Mouse (Mus musculus) cerebral cortex, adult 2 months (tissue): ENCODE measurements around the gene Nrxn3.

Source experiments
- WGBS: fragments of 180-500 bp; shearing (Covaris S2); methylation state at CpG from one replicate; pipeline ENCODE4 v1.1.7; 2018; 5-methylcytosine and 5-hydroxymethylcytosine counted together

Gene Nrxn3

DNA sequence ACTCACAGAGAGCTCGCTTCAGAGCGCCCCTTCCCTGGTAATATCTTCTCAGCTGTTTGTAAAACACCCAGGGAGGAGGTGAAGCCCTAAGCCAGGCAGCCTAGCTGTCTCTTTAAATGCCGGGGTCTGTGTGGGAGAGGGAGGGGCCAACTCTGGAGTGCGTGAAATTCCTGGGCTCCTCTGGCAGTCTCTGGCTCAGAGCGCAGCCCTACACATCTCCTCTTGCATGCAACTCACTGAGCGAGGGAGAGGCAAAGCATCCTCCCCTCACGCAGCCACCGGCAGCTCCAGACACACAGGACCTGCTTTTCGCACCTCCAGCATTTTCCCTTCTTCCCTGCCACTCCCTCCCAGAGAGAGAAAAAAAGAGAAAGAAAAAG is at the start of gene Nrxn3:
Gene Nrxn3, plus strand, starts transcription at position 186 of the 380 bp plus-strand sequence.
- whole genome bisulfite sequencing: under 1% methylated on average over 9 of the region's 9 CpGs

DNA sequence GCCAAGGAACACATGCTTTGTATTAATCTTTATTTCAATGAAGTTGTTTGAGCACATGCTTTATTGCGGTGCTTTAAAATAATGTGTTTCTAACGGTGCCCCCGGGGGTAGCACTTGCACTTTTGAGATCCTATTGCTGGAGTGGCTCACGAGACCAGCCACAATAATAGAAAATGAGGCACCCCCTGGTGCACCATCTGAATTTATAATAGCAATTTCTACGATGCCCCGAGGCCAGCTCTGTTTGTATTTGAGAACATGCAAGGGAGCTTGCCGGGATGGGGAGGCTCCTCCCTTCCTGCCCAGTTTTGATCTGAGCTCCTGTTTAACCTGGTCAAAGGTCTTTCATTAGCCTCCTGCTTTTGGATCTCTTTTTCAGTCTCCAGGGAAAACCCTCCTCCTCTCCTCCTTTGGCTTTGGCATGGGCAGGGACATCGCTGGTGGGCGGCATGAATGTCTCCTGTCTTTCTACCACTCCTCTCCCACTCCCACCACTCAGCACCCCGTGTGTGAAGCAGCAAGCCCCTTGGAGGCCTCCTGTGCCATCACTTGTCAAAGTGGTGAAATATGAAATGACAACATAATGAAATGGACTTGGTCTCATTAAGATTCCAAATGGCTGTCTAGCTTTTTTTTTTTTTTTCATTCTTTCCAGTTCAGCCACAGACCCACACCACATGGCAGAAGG is 18.4 kb upstream of the Nrxn3 start:
- WGBS: 57% methylated on average over 10 of the region's 10 CpGs

GRCm38 (mm10) chr12:88705959-88706358 is 16.7 kb upstream of the Nrxn3 start:
- WGBS: 79% methylated on average over 3 of the region's 3 CpGs

- 45% methylated on average over 3 of the region's 3 CpGs for WGBS
Measured at GRCm38 (mm10) chr12:88707786-88708185, 14.9 kb upstream of the Nrxn3 start.

DNA sequence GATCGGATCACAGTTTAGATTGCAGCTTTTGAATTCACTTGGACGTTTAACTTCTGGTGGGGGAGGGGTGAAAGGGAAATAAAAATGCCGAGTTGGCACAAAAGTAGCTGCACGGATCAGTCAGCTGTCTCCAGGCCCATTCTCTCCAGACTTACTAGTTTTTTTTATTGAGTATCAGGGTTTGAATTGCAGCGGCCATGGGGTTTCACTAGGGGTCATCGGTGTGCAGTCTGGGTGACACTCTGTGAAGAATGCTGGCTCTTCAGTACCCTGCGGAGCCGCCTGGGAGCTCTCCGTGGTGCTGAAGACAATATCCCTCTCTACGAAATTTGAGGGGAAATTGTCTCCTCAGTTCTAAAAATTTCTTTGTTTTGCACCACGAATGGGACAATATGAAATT is 13.5 kb upstream of the Nrxn3 start:
- 22% methylated on average over 11 of the region's 11 CpGs for WGBS

DNA sequence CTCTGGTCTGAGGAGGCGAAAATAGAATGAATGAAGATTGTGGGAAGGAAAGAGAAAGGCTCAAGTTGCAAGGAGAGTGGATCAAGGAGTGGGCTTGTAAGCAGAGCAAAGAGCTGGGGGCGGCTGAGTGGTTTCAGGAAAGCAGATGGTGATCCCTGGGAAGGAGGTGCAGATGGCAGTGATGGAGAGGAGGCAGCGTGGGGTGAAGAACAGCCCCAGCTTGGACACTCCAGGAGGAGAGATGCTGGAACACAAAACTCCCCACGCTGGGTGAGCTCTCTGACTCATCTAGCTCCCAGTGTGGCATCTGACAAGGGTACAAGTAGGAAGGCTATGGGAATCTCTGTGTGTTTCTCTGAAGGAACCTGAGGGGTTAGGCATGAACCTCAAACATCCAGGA is 9.2 kb upstream of the Nrxn3 start:
- 56% methylated on average over 4 of the region's 4 CpGs for WGBS

GRCm38 (mm10) chr12:88722031-88722690 is 515 bp upstream of the Nrxn3 start:
- WGBS: 16% methylated on average over 3 of the region's 3 CpGs

- 84% methylated on average over 13 of the region's 13 CpGs for WGBS
Measured at GRCm38 (mm10) chr12:88726316-88726715, 3.6 kb downstream of the Nrxn3 start.

- 78% methylated on average over 6 of the region's 6 CpGs for WGBS
Measured at GRCm38 (mm10) chr12:88726755-88727154, 4.1 kb downstream of the Nrxn3 start.

GRCm38 (mm10) chr12:88730720-88731119 is 8.0 kb downstream of the Nrxn3 start:
- WGBS: 85% methylated on average over 2 of the region's 2 CpGs

DNA sequence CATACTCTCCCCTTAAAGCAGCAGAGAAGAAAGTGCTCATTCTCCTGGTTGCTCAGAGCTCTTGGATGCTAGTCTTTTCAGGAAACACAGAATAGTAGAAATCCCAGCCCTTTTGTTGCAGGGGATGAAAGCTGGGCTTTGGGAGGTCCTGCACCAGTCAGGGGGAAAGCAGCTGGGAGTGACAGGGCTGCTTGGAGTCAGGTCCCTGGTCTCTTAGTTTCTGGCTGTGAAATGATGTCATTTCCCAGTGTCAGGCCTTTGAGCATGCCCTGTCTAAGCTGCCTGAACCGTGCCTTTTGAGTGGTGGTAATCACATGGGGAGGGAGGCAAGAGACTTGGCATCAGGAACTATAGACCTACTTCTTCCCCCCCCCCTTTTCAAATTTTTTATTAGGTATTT is 12.4 kb downstream of the Nrxn3 start:
- WGBS: 42% methylated on average over 1 of the region's 1 CpGs

DNA sequence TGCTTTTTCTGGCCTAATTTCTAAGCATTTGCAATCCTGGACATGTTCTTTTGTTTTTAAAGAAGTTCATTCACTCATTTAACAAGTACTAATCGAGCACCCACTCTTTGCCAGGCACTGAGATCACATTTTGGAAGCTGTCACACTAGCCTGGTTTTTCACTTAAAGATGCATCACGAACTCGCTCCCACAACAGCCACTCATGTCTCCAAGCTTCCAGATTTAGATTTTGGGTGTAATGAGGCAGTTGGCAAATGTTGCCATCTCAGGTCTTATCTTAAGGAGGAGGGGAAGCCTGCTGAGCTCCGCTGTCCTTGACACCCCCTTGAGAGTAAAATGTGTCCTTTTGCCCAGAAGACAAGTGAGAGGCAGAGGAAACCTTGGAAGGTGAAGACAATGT is 14.4 kb downstream of the Nrxn3 start:
- WGBS: 27% methylated on average over 4 of the region's 4 CpGs

DNA sequence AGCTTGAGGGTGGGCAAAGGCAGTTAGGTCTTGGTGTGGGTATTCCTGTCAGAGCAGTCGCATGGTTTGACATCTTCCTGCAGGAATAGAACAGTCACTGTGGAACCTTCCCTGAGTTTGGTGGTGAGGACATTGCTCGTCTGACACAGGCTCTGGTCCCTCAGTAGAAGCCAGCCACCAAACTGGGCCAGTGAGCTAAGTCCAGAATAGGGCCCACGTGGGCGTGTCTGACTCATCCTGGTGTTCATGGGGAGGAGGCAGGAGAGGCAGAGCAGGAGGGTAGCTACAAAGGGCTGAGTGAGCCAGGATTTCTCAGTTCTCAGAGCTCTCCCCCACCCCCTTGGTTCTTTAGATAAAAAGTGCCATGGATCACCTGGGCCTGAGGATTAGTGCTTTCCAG is 15.9 kb downstream of the Nrxn3 start:
- WGBS: 47% methylated on average over 4 of the region's 4 CpGs

DNA sequence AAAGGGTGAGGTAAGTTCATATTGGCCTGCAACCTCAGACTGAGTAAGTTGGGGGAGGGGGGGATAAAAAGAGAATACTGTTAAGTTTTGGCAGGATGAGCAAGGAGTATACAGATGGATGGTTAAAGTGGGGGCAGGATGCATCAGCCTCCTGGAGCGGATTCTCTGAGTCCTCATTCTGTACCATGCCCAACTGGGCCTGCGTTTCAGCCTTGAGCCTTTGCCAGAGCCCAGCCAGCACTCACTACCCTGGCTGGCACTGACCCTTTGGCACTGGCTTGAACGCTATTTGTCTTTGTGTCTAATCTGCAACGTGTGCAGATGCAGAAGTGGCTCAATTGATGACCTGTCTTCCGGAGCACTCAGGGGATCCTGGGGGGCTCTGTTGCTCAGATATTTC is 24.1 kb downstream of the Nrxn3 start:
- WGBS: 33% methylated on average over 5 of the region's 5 CpGs

- WGBS: 46% methylated on average over 2 of the region's 2 CpGs
Measured at GRCm38 (mm10) chr12:88764791-88765190, 42.1 kb downstream of the Nrxn3 start.

GRCm38 (mm10) chr12:88774666-88775065 is 52.0 kb downstream of the Nrxn3 start:
- WGBS: 51% methylated on average over 2 of the region's 2 CpGs

GRCm38 (mm10) chr12:88778036-88778435 is 55.4 kb downstream of the Nrxn3 start:
- 48% methylated on average over 1 of the region's 1 CpGs for WGBS

DNA sequence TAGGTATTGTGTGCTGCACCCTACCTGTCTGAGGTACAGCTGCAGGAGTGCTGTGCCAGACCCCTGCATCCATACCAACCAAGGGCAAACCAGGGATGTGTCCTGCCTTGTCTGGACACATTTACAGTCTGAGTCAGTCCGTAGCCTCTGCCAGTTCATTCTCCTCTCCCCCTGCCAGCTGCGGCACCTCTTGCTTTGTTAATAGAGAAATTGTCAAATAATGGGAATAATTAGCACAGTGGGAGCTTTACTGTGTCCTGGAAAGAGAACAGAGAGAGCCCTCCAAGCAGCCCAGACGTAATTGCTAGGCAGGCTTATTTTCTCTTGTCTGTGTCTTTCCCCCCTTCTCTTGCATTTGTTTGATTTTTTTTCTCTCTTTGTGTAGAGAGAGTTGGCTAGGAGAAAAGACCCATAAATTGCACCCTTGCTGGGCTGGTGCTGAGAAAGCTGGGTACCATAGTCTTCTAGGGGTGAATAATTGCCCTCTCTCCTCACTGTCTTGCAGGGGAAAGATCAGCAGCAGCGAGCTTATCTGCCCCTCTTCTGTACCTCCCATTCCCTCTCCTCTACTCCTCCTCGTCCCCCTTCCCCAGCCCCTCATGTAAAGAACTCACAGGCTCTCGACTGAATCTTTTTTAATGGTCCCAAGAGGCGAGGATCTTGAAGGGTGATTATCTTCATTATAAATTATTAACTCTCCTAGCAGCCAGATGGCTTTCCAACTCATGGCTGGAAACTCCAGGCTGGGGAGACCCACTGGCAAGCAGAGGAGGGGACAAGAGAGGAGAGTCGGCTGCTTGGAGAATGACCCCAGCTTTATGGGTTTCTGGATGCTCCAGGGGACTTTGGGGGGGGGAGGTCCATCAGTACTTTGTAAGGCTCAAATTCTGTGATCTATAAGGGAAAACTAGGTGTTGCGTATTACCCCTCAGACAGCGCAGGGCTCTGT is 61.8 kb downstream of the Nrxn3 start:
- WGBS: 65% methylated on average over 10 of the region's 10 CpGs

DNA sequence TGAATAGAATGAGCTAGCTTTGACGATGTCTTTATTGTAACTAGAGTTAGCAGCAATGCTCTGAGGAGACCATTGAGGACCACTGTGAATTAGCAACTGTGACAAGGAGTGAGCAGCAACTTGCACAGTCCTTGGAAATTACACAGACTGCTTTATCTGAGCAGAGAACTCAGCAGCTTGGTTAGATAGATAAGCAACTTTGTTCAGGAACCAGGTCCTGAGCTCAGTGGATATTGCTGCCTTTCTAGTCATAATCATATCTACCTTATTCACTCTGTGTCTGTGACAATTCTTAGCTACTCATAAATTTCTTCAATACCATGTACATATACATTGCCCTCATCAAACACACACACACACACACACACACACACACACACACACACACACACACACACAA is 70.6 kb downstream of the Nrxn3 start:
- WGBS: 77% methylated on average over 1 of the region's 1 CpGs

DNA sequence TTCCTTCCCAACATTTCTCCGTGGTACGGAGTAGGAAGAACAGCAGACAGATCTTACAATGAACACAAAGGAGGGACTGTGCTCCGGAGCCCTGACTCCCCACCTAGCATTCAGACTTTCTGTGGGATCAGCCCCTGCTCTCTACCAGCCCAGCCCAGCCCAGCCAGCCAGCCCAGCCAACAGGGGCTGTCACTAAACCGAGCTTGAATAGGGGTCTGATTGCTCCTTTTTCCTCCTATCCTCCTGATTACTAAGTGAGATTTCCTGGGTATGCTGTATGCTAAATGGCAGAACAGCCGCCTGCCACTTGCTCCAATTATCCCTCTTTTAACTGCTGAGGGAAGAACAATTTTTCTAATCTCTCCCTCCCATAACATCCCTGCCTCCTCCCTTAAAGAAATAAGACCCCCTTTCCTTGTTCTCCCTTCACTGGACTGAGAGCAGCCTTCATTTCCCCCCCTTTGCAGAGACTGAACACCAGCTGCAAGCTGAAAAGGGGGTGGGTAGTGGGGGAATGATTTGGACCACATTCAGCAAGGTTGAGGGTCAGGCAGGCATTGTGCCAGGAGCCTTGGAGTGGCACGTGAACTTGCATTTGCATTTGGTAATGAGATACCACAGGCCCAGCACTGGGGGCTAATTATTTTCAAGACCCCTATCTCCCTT is 78.4 kb downstream of the Nrxn3 start:
- 31% methylated on average over 6 of the region's 6 CpGs for WGBS

GRCm38 (mm10) chr12:88801656-88802007 is 79.0 kb downstream of the Nrxn3 start:
- WGBS: 35% methylated on average over 1 of the region's 1 CpGs

DNA sequence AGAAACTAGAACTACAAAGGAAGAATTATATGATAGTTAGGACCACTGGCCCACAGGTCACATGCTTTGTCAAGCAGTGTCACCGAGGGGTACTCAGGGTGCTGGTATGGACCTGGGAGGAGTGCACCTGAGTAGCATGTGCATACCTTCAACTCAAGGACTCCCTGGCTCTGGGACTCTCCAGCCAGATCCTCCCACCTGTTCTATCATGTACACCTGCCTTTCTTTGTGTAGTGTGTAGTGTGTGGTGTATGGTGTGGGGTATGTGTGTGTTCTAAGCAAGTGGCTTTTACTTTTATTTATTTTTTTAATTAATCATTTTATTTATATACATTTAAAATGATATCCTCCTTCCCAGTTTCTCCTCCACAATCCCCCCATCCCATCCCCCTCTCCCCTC is 86.3 kb downstream of the Nrxn3 start:
- WGBS: 89% methylated on average over 1 of the region's 1 CpGs
